Mouse (Mus musculus): ENCODE data around the gene Ets1. TPM values are rescaled to one million over a fixed set of nuclear protein-coding genes. Genes with fewer than 3 reads are reported as not detected.

The Ets1 gene
- polyA plus RNA-seq, 1 experiment from 2014 or later, result 18.9 TPM

DNA sequence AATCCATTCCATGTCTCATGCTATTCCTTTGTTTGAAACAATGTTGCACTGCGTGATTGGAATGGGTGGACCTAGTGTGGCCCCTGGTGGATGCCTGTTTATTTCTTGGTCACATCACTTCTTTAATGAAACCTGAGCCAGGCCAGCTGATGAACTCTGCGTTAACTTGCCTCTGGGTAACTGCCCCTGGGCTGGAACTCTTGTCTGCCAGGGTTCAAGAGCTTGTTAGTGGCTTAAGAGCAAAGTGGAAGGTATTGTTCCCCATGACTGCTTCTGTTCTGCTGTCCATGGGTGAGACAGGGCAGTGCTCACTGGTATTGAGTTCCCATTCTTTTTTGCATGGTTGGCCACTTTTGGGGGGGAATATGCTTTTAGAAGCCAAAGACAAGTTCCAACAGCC is 85.1 kb downstream of the Ets1 start:
- WGBS, result 51% methylated on average over 2 of the region's 2 CpGs
- Histone ChIP-seq H3K4me3 (replicated peaks) (no peak overlapping the region), H3K4me2 (replicated peaks) (no peak overlapping the region), H3K27me3 (peaks cover 7% of the 10 kb centered on the region), H3K36me3 (no peaks in the 10 kb centered on the region), H3K9ac (replicated peaks) (no peak overlapping the region), H3K27ac (no peak overlapping the region), H3K9me3 (no peaks in the 10 kb centered on the region), H3K4me1 (replicated peaks) (peaks cover 10% of the 10 kb centered on the region)
- no peak for ATAC-seq

DNA sequence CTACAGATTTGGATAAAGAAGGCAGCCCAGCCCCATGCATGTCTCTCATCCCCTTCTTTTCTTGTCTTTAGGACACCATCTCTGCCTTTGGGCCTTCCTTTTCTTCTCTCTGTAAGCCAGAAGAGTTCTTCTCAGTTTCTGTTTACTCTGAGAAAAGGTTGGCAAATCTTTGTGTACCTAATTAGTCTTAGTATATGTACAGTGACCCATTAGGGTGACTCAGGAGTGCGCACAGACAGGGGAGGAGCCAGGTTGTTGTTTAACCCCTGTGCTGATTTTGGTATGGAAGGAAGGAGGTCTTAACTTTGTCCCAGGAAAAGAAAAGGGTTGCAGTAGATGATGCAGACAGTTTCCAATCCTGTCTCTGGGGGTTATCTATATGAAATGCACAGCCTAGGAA is 86.2 kb downstream of the Ets1 start:
- Histone ChIP-seq H3K27ac (no peak overlapping the region), H3K4me2 (replicated peaks) (no peak overlapping the region), H3K9me3 (no peaks in the 10 kb centered on the region), H3K9ac (replicated peaks) (no peak overlapping the region), H3K4me1 (replicated peaks) (peaks cover 3% of the 10 kb centered on the region; the same call in 1 of the 2 replicates), H3K4me3 (replicated peaks) (no peak overlapping the region), H3K27me3 (peaks cover 7% of the 10 kb centered on the region), H3K36me3 (no peaks in the 10 kb centered on the region)
- no peak for ATAC-seq
- 88% methylated on average over 1 of the region's 1 CpGs for WGBS

DNA sequence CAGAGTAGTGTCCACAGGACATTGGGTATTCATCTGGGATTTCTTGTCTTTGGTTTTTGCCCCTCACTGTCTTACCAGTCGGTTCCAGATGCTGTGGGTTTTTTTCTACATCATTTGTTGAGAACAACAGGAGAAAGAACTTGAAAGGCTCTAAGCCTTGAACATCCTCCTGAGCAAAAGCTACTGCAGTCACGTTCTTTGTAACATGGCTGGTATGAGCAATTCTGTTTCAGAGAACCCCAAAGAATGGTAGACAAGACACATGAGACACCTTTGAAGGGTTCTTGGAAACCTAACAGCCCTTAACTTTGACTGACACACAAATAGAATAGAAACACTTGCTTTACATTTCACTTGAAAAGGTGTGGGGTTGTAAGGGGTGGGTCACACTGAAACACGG is 86.9 kb downstream of the Ets1 start:
- H3K9me3 ChIP-seq, result no peaks in the 10 kb centered on the region
- H3K4me1 ChIP-seq (replicated peaks), result no peaks in the 10 kb centered on the region
- no peak overlapping the region for H3K9ac ChIP-seq (replicated peaks)
- WGBS, result 74% methylated on average over 3 of the region's 3 CpGs
- no peaks in the 10 kb centered on the region for H3K36me3 ChIP-seq
- H3K4me3 ChIP-seq (replicated peaks), result no peak overlapping the region
- H3K27me3 ChIP-seq, result peaks cover 4% of the 10 kb centered on the region
- no peak overlapping the region for H3K4me2 ChIP-seq (replicated peaks)
- no peak overlapping the region for H3K27ac ChIP-seq
- ATAC-seq, result no peak

DNA sequence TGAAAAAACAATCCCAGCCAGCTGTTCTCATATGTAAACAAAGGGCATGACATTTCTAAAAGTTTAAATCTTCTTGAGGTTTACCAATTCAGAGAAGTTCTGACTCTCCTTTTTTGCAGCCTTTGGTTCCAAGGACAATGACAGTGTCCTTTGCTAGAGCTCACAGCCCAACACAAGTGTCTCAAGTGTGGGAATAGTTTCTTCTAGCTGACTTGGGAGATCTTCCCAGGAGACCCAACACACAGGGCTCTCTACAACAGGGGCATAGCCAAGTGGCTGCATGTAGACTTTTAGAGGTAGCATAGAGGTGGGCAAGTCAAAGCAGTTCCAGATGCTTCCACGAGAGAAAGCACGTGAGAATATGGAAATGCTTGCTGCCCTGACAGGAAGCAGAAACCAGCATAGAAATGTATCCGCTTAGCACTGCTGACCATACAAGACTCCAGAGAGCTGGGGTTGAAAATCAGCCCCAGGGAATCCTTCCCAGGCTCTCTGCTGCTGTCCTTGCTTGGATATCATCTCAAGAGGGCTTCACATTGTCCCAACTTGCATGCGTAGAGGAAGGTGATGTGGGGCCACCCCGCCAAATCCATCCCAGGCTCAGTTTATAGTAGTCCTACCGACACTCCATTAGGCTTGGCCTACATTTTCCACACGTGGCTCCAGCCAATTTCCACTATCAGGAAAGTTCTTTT is 88.3 kb downstream of the Ets1 start:
- Histone ChIP-seq H3K9ac (replicated peaks) (no peak overlapping the region), H3K4me2 (replicated peaks) (no peak overlapping the region), H3K36me3 (no peaks in the 10 kb centered on the region), H3K4me3 (replicated peaks) (no peak overlapping the region), H3K9me3 (no peaks in the 10 kb centered on the region), H3K27ac (no peak overlapping the region), H3K27me3 (no peaks in the 10 kb centered on the region; the same call in 1 of the 2 replicates), H3K4me1 (replicated peaks) (no peaks in the 10 kb centered on the region)
- 91% methylated on average over 7 of the region's 7 CpGs for WGBS
- ATAC-seq, result no peak

DNA sequence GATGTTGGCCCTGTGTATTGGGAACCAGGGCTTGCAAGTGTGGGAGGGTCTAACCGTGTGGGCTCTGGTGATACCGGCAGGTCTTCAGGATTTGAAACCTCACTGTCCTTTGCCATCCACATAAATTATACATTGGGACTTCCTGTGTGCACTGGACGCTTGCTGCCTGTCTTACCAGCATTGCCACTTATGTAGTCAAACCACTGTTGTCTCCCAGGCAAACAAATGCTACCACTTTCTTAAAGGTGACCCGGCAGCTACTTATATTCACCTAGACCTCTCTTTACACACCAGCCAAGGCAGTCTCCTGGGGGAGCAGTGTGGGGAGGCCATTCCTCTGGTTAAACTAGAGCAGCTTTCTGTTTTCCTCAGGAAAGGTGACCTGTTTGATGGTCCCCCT is 89.9 kb downstream of the Ets1 start:
- no peaks in the 10 kb centered on the region for H3K36me3 ChIP-seq
- H3K9ac ChIP-seq (replicated peaks), result no peak overlapping the region
- H3K9me3 ChIP-seq, result no peaks in the 10 kb centered on the region
- H3K4me1 ChIP-seq (replicated peaks), result no peaks in the 10 kb centered on the region
- H3K4me3 ChIP-seq (replicated peaks), result no peak overlapping the region
- no peaks in the 10 kb centered on the region for H3K27me3 ChIP-seq
- WGBS, result 90% methylated on average over 4 of the region's 4 CpGs
- no peak for ATAC-seq
- no peak overlapping the region for H3K27ac ChIP-seq
- no peak overlapping the region for H3K4me2 ChIP-seq (replicated peaks)

DNA sequence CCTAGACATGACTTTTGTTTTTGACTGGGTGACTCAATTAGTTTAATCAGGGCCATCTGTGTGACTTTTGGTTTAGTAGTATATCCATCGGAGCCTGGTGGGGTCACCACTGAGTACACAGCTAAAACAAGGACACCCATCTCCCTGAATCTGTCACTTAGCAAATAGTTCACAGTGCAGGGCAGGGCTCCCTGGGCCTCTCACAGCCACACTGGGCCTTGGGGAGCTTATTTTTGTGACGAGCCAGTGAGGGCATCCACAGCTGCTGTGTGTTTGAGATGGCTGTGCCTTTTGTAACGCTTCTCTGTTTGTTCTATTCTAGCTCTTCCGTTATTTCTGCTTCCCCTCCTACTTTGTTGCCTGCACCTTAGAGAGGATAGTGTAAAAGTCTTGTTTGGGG is 90.6 kb downstream of the Ets1 start:
- no peak overlapping the region for H3K4me3 ChIP-seq (replicated peaks)
- H3K9me3 ChIP-seq, result no peaks in the 10 kb centered on the region
- H3K4me1 ChIP-seq (replicated peaks), result no peaks in the 10 kb centered on the region
- H3K36me3 ChIP-seq, result no peaks in the 10 kb centered on the region
- no peak overlapping the region for H3K4me2 ChIP-seq (replicated peaks)
- WGBS, result 86% methylated on average over 4 of the region's 4 CpGs
- ATAC-seq, result no peak
- H3K27ac ChIP-seq, result no peak overlapping the region
- no peak overlapping the region for H3K9ac ChIP-seq (replicated peaks)
- H3K27me3 ChIP-seq, result no peaks in the 10 kb centered on the region

DNA sequence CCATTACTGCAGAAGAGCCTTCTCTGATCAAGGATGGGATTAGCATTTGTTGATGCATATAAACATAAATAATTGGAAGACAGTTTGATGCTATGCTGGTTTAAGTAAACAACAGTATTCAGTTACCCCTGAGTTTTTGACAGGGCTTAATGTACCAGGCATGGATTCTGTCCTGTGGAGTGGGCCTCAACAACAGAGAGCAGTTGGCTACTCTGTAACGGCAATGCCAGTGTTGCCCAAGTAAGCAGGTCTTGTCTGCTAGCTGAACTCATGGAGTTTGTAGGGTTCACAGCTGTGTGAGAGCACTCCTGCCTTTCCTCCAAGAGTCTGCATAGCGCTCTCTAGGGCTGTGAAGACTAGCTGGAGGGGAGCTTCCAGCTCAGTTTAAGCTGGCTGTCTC is 91.0 kb downstream of the Ets1 start:
- Histone ChIP-seq H3K27ac (no peak overlapping the region), H3K9ac (replicated peaks) (no peak overlapping the region), H3K36me3 (no peaks in the 10 kb centered on the region), H3K27me3 (no peaks in the 10 kb centered on the region), H3K4me3 (replicated peaks) (no peak overlapping the region), H3K4me2 (replicated peaks) (no peak overlapping the region), H3K4me1 (replicated peaks) (no peaks in the 10 kb centered on the region), H3K9me3 (no peaks in the 10 kb centered on the region)
- no peak for ATAC-seq
- 94% methylated on average over 2 of the region's 2 CpGs for WGBS

DNA sequence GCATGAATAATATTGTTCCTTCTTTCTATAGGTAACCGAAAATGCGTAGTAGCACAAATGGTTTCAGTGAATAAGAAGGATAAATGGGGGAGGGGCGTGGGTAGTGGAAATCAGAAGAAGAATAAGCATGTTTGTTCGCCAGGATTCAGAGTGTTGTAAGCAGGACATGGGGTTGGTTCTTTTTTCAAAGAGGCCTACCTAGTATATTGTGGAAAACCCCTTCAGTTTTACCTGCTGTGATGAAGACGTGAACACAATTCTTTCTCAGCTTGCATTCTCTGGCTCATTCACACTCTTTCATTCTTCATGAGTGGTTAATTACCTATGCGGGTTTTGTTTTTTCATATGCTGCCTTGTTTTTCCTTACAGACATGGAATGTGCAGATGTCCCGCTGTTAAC is 92.3 kb downstream of the Ets1 start:
- Histone ChIP-seq H3K4me1 (replicated peaks) (no peaks in the 10 kb centered on the region), H3K27me3 (no peaks in the 10 kb centered on the region), H3K4me2 (replicated peaks) (no peak overlapping the region), H3K4me3 (replicated peaks) (no peak overlapping the region), H3K36me3 (no peaks in the 10 kb centered on the region), H3K9me3 (no peaks in the 10 kb centered on the region), H3K9ac (replicated peaks) (no peak overlapping the region), H3K27ac (no peak overlapping the region)
- no peak for ATAC-seq
- 73% methylated on average over 7 of the region's 7 CpGs for WGBS

DNA sequence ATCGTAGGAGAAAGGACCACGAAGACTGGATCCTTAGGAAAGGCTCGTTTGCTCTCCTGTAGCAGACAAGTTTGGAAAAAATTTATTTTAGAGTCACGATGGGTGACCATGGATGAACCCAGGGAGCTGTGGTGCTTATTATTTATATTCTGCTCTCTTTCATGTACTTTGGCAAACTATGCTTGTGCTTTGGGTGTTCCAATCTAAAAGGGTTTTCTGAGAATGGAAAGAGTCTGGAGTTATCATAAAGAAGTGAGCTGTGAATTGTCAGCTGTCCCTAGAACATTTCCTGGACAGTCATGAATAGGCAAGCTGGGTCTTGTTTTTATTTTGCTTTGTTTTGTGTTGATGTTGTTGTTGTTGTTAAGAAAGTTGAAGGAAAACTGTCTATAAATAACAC is 92.8 kb downstream of the Ets1 start:
- Histone ChIP-seq H3K27me3 (no peaks in the 10 kb centered on the region), H3K9me3 (no peaks in the 10 kb centered on the region), H3K4me3 (replicated peaks) (no peak overlapping the region), H3K27ac (no peak overlapping the region), H3K36me3 (no peaks in the 10 kb centered on the region), H3K9ac (replicated peaks) (no peak overlapping the region), H3K4me2 (replicated peaks) (no peak overlapping the region), H3K4me1 (replicated peaks) (no peaks in the 10 kb centered on the region)
- 70% methylated on average over 4 of the region's 4 CpGs for WGBS
- no peak for ATAC-seq

DNA sequence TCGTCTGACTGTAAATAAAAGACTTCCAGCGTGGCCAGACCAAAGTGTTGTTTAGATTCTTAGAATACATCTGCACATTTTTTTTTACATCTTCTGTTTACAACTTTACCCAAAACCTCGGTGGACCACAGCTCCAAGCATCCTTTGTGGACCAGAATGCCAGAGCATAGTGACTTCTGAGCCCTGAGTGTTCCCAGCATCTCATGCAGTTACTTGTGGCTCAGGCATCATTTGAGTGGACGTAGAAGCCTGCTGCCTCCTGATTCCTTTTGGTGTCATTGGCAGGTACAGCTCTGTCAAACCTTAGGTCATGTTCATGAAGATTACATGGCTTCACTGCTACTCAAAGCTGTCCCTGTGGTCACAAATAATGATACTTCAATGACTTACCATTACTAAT is 93.2 kb downstream of the Ets1 start:
- WGBS, result 85% methylated on average over 4 of the region's 4 CpGs
- H3K9me3 ChIP-seq, result no peaks in the 10 kb centered on the region

DNA sequence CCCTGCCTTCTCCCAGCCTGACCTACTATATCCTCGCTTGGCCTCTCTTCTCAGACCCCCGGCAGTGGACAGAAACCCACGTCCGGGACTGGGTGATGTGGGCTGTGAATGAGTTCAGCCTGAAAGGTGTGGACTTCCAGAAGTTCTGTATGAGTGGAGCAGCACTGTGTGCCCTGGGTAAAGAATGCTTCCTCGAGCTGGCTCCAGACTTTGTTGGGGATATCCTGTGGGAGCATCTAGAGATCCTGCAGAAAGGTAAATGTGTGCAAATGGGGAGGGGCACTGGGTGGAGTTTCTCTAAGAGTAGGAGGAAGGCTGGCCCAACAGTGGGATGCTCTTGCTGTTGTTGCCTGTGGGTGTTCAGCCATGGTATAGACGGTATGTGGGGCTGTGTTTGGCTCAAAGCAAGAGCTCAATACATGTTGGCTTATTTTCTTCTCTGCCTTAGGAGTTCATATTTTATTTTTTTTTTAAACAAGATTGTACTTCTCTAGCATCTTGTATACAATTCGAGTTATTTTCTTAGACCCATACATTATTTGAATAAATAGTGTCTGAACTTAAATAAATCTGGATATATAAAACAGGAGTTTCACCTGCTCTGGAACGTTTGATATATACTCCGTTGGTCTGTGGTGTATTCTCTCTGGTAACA is 94.1 kb downstream of the Ets1 start:
- Histone ChIP-seq H3K36me3 (no peaks in the 10 kb centered on the region), H3K4me3 (replicated peaks) (no peak overlapping the region), H3K27ac (no peak overlapping the region), H3K9ac (replicated peaks) (no peak overlapping the region), H3K4me1 (replicated peaks) (no peaks in the 10 kb centered on the region), H3K9me3 (no peaks in the 10 kb centered on the region), H3K27me3 (no peaks in the 10 kb centered on the region), H3K4me2 (replicated peaks) (no peak overlapping the region)
- WGBS, result 85% methylated on average over 9 of the region's 9 CpGs
- ATAC-seq, result no peak

More for the DNA sequence above, 93.2 kb downstream of the Ets1 start:
- Histone ChIP-seq H3K4me2 (replicated peaks) (no peak overlapping the region), H3K36me3 (no peaks in the 10 kb centered on the region), H3K27ac (no peak overlapping the region), H3K9ac (replicated peaks) (no peak overlapping the region), H3K4me3 (replicated peaks) (no peak overlapping the region), H3K27me3 (no peaks in the 10 kb centered on the region), H3K4me1 (replicated peaks) (no peaks in the 10 kb centered on the region)
- no peak for ATAC-seq

DNA sequence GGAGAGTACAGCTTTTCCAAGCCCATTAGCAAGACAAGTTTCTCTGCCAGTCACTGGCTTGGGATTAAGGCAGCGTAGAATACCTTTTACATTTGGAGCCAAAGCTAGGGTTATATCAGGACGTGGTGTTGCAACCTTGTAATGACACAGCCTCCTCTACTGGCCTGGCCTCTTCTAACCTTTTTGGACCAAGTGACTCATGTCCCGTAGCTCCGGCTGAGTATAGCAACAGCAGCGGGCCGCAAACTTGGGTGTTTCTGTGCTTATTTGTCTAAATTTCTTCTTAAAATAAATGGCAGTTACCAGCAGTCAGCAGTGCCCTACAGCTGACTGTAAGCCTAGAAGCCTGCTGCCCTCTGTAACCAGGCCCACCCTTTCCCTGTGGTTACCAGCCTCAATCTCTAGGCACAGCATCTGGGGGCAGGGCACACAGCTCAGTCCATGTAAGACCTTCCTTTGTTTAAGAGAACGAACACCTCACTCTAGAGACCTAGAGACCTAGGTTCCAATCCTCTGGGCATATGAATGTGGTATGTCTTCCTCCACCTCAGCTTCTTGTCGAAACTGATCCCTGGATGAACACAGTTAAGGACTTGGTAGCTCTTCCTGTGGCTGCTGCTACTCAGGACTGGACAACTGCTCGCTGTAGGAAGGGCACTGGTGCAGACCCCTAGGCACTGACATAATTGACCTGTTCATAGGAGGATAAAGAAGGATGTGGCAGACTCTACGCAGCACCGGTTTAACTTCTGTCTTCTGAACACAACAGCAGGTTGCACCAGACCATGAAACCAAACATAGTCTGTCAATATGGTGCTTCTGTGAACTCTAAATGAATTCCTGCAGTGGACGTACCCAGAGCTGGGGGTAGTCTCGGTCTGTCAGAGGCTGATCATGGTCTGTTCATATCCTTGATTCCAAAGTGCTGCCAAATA is 94.9 kb downstream of the Ets1 start:
- H3K4me2 ChIP-seq (replicated peaks), result no peak overlapping the region
- H3K36me3 ChIP-seq, result no peaks in the 10 kb centered on the region
- H3K27ac ChIP-seq, result no peak overlapping the region
- H3K9me3 ChIP-seq, result no peaks in the 10 kb centered on the region
- no peak overlapping the region for H3K9ac ChIP-seq (replicated peaks)
- H3K27me3 ChIP-seq, result no peaks in the 10 kb centered on the region
- WGBS, result 79% methylated on average over 13 of the region's 13 CpGs
- no peak for ATAC-seq
- no peaks in the 10 kb centered on the region for H3K4me1 ChIP-seq (replicated peaks)
- no peak overlapping the region for H3K4me3 ChIP-seq (replicated peaks)

Measured in midbrain, embryonic 13.5 days (tissue).